Mouse (Mus musculus) cerebellum, adult 11 months (tissue): Measurements from ENCODE around the gene Iffo1.

ENCODE experiments used
- DNase-seq: peaks from one replicate; pipeline ENCODE4 v3.0.0; 2022

The Iffo1 gene

GRCm38 (mm10) chr6:125142436-125142835 lies 2.6 kb upstream of the Iffo1 start:
- no peak for DNase-seq

GRCm38 (mm10) chr6:125143128-125143527 lies 1.9 kb upstream of the Iffo1 start:
- no peak for DNase-seq

- no peak for DNase-seq
These were observed 1.1 kb upstream of the Iffo1 start for GRCm38 (mm10) chr6:125143904-125144303.

GRCm38 (mm10) chr6:125145479-125145951 lies 474 bp downstream of the Iffo1 start:
- DNase-seq = peak; percentile 48

- DNase-seq = no peak
These were observed 1.1 kb downstream of the Iffo1 start for GRCm38 (mm10) chr6:125146148-125146547.

GRCm38 (mm10) chr6:125146797-125147196 lies 1.8 kb downstream of the Iffo1 start:
- no peak for DNase-seq

GRCm38 (mm10) chr6:125147329-125147728 lies 2.3 kb downstream of the Iffo1 start:
- no peak for DNase-seq

- peak; percentile 44 for DNase-seq
These were observed 3.3 kb downstream of the Iffo1 start for GRCm38 (mm10) chr6:125148251-125148925.

- DNase-seq = peak; percentile 44
These were observed 4.0 kb downstream of the Iffo1 start for GRCm38 (mm10) chr6:125148926-125149568.

GRCm38 (mm10) chr6:125149569-125149950 lies 4.5 kb downstream of the Iffo1 start:
- DNase-seq = no peak

- no peak for DNase-seq
These were observed 7.4 kb downstream of the Iffo1 start for GRCm38 (mm10) chr6:125152212-125153017.

- no peak for DNase-seq
These were observed 8.0 kb downstream of the Iffo1 start for GRCm38 (mm10) chr6:125153018-125153389.

- DNase-seq = no peak
These were observed 8.6 kb downstream of the Iffo1 start for GRCm38 (mm10) chr6:125153682-125154081.

- DNase-seq = no peak
These were observed 9.5 kb downstream of the Iffo1 start for GRCm38 (mm10) chr6:125154550-125154949.

- no peak for DNase-seq
These were observed 10.2 kb downstream of the Iffo1 start for GRCm38 (mm10) chr6:125155262-125155661.

- no peak for DNase-seq
These were observed 11.4 kb downstream of the Iffo1 start for GRCm38 (mm10) chr6:125156491-125156890.

- no peak for DNase-seq
These were observed 12.0 kb downstream of the Iffo1 start for GRCm38 (mm10) chr6:125156903-125157614.

- DNase-seq = no peak
These were observed 14.0 kb downstream of the Iffo1 start for GRCm38 (mm10) chr6:125158944-125159492.

- no peak for DNase-seq
These were observed 14.9 kb downstream of the Iffo1 start for GRCm38 (mm10) chr6:125159773-125160557.

- DNase-seq = no peak
These were observed 15.5 kb downstream of the Iffo1 start for GRCm38 (mm10) chr6:125160558-125160853.

GRCm38 (mm10) chr6:125160854-125161760 lies 16.1 kb downstream of the Iffo1 start:
- no peak for DNase-seq
